Mouse (Mus musculus): Measurements from ENCODE around the gene Vstm2b.

- TF ChIP-seq CTCF (IDR thresholded peaks at IDR 0.05; ENCODE audit: low read depth) (no peak), EP300 (IDR thresholded peaks at IDR 0.05; ENCODE audit: low read depth) (no peak)
These were observed 44.3 kb downstream of the Vstm2b start for GRCm38 (mm10) chr7:40942233-40942935.

All from liver, embryonic 14.5 days (tissue).